Mouse (Mus musculus): Measurements from ENCODE around the gene Trib3. TPM values are rescaled to one million over a fixed set of nuclear protein-coding genes. Genes with fewer than 3 reads are reported as not detected.

The Trib3 gene
- total and polyA plus RNA-seq, 2 experiments from 2014 or later: 3.4 to 4.2 TPM

DNA sequence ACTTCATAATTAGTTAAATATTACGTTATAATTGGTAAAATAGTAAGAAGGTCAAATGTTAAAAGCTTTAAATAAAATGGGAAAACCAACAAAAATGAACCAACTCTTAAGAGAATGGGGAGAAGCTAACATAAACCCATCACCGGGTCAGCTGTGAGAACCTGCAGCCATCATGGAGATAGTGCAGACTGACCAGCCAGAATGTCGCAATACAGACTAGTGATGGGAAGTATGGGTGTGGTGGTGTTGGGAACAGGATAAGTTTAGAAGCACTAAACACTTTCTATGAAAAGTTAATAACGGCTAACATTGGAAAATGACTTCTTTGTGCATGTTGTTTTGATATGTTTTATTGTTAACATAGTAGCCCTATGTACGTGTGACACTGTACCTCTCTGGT lies 56.3 kb downstream of the Trib3 start:
- no peak overlapping the region for H3K9ac ChIP-seq (replicated peaks; ENCODE audit: low read length, poor library complexity, severe bottlenecking)
- H3K27me3 ChIP-seq (ENCODE audit: insufficient read depth, low read length): no peaks in the 10 kb centered on the region
- H3K4me2 ChIP-seq (ENCODE audit: low read depth, low read length, poor library complexity, severe bottlenecking): no peak overlapping the region
- H3K27ac ChIP-seq (ENCODE audit: low read depth, low read length): no peak overlapping the region
- no peak for ATAC-seq (ENCODE audit: low FRiP score)
- no peak for TF ChIP-seq CTCF (IDR thresholded peaks at IDR 0.05)
- DNase-seq (ENCODE audit: low spot score): no peak
- no peak overlapping the region for H3K4me3 ChIP-seq (ENCODE audit: low read depth, low read length)
- no peaks in the 10 kb centered on the region for H3K9me3 ChIP-seq (ENCODE audit: low read length)
- 92% methylated on average over 5 of the region's 5 CpGs for WGBS
- peaks cover 13% of the 10 kb centered on the region; the same call in 1 of the 2 replicates for H3K36me3 ChIP-seq (ENCODE audit: insufficient read depth, low read length)
- H3K4me1 ChIP-seq (ENCODE audit: insufficient read depth, low read length): no peaks in the 10 kb centered on the region

Other genes starting within 250 kb of the Trib3 start
- gene Srxn1, start 238.5 kb downstream of the Trib3 start, total RNA-seq (2014; rRNA removed): 24.5 and 46.1 TPM in 2 replicates
- 24.8 and 29.5 TPM in 2 replicates for gene Srxn1, start 238.5 kb downstream of the Trib3 start, polyA plus RNA-seq (2015; fragmentation: Nextera tagmentation; extraction: Ambion mirVana)
- 2.7 TPM in 1 of 2 replicates, not detected in the other for gene Tcf15, start 200.5 kb downstream of the Trib3 start, total RNA-seq (2014; rRNA removed)
- 0.58 and 0.90 TPM in 2 replicates for gene Tcf15, start 200.5 kb downstream of the Trib3 start, polyA plus RNA-seq (2015; fragmentation: Nextera tagmentation; extraction: Ambion mirVana)
- gene Csnk2a1, start 117.2 kb downstream of the Trib3 start, total RNA-seq (2014; rRNA removed): 156 and 161 TPM in 2 replicates
- gene Csnk2a1, start 117.2 kb downstream of the Trib3 start, polyA plus RNA-seq (2015; fragmentation: Nextera tagmentation; extraction: Ambion mirVana): 101 and 106 TPM in 2 replicates
- gene Tbc1d20, start 50.2 kb downstream of the Trib3 start, total RNA-seq (2014; rRNA removed): 53.5 and 57.1 TPM in 2 replicates
- 26.9 and 27.4 TPM in 2 replicates for gene Tbc1d20, start 50.2 kb downstream of the Trib3 start, polyA plus RNA-seq (2015; fragmentation: Nextera tagmentation; extraction: Ambion mirVana)
- 117 and 118 TPM in 2 replicates for gene Rbck1, start 11.4 kb downstream of the Trib3 start, total RNA-seq (2014; rRNA removed)
- gene Rbck1, start 11.4 kb downstream of the Trib3 start, polyA plus RNA-seq (2015; fragmentation: Nextera tagmentation; extraction: Ambion mirVana): 90.5 and 92.0 TPM in 2 replicates
- 72.5 and 80.2 TPM in 2 replicates for gene Nrsn2, start 32.6 kb upstream of the Trib3 start, total RNA-seq (2014; rRNA removed)
- gene Nrsn2, start 32.6 kb upstream of the Trib3 start, polyA plus RNA-seq (2015; fragmentation: Nextera tagmentation; extraction: Ambion mirVana): 103 and 111 TPM in 2 replicates
- 45.3 and 55.7 TPM in 2 replicates for gene Sox12, start 54.0 kb upstream of the Trib3 start, total RNA-seq (2014; rRNA removed)
- 9.4 and 10.8 TPM in 2 replicates for gene Sox12, start 54.0 kb upstream of the Trib3 start, polyA plus RNA-seq (2015; fragmentation: Nextera tagmentation; extraction: Ambion mirVana)
- gene Zcchc3, start 71.0 kb upstream of the Trib3 start, total RNA-seq (2014; rRNA removed): 15.1 and 15.2 TPM in 2 replicates
- 13.9 and 16.6 TPM in 2 replicates for gene Zcchc3, start 71.0 kb upstream of the Trib3 start, polyA plus RNA-seq (2015; fragmentation: Nextera tagmentation; extraction: Ambion mirVana)
- gene 6820408C15Rik, start 71.6 kb upstream of the Trib3 start, total RNA-seq (2014; rRNA removed): 0.94 and 1.8 TPM in 2 replicates
- 3.3 and 4.9 TPM in 2 replicates for gene 6820408C15Rik, start 71.6 kb upstream of the Trib3 start, polyA plus RNA-seq (2015; fragmentation: Nextera tagmentation; extraction: Ambion mirVana)
- not detected in 2 replicates for gene Defb23, start 120.6 kb upstream of the Trib3 start, total RNA-seq (2014; rRNA removed)
- not detected in 2 replicates for gene Defb23, start 120.6 kb upstream of the Trib3 start, polyA plus RNA-seq (2015; fragmentation: Nextera tagmentation; extraction: Ambion mirVana)
- gene Defb20, start 133.0 kb upstream of the Trib3 start, total RNA-seq (2014; rRNA removed): not detected in 2 replicates
- gene Defb20, start 133.0 kb upstream of the Trib3 start, polyA plus RNA-seq (2015; fragmentation: Nextera tagmentation; extraction: Ambion mirVana): not detected in 2 replicates
- gene Defb22, start 146.1 kb upstream of the Trib3 start, total RNA-seq (2014; rRNA removed): not detected in 2 replicates
- gene Defb22, start 146.1 kb upstream of the Trib3 start, polyA plus RNA-seq (2015; fragmentation: Nextera tagmentation; extraction: Ambion mirVana): not detected in 2 replicates
- not detected in 2 replicates for gene Defb26, start 167.7 kb upstream of the Trib3 start, total RNA-seq (2014; rRNA removed)
- gene Defb26, start 167.7 kb upstream of the Trib3 start, polyA plus RNA-seq (2015; fragmentation: Nextera tagmentation; extraction: Ambion mirVana): not detected in 2 replicates
- not detected in 2 replicates for gene Defb28, start 174.2 kb upstream of the Trib3 start, total RNA-seq (2014; rRNA removed)
- gene Defb28, start 174.2 kb upstream of the Trib3 start, polyA plus RNA-seq (2015; fragmentation: Nextera tagmentation; extraction: Ambion mirVana): not detected in 2 replicates
- gene Defb29, start 196.1 kb upstream of the Trib3 start, total RNA-seq (2014; rRNA removed): not detected in 2 replicates
- not detected in 2 replicates for gene Defb29, start 196.1 kb upstream of the Trib3 start, polyA plus RNA-seq (2015; fragmentation: Nextera tagmentation; extraction: Ambion mirVana)
- gene Gm17416, start 225.3 kb upstream of the Trib3 start, total RNA-seq (2014; rRNA removed): not detected in 2 replicates
- not detected in 2 replicates for gene Gm17416, start 225.3 kb upstream of the Trib3 start, polyA plus RNA-seq (2015; fragmentation: Nextera tagmentation; extraction: Ambion mirVana)
- not detected in 2 replicates for gene Defb21, start 228.7 kb upstream of the Trib3 start, total RNA-seq (2014; rRNA removed)
- not detected in 2 replicates for gene Defb21, start 228.7 kb upstream of the Trib3 start, polyA plus RNA-seq (2015; fragmentation: Nextera tagmentation; extraction: Ambion mirVana)
- not detected in 2 replicates for gene Defb19, start 236.3 kb upstream of the Trib3 start, total RNA-seq (2014; rRNA removed)
- not detected in 2 replicates for gene Defb19, start 236.3 kb upstream of the Trib3 start, polyA plus RNA-seq (2015; fragmentation: Nextera tagmentation; extraction: Ambion mirVana)